Mouse (Mus musculus) olfactory bulb, adult 2 months (tissue): ENCODE measurements around the gene Ift43.

ENCODE experiments used
- CTCF ChIP-seq: fragments of 200-500 bp; IDR thresholded peaks from 2 replicates; pipeline ENCODE4 v1.5.1; 2012; ENCODE audit warnings: low read depth, mild to moderate bottlenecking, low read length, moderate library complexity; ENCODE audit not compliant: insufficient read depth
- POLR2A ChIP-seq: fragments of 200-500 bp; IDR thresholded peaks from 2 replicates; pipeline ENCODE4 v1.6.1; 2012; ENCODE audit warnings: mild to moderate bottlenecking, low read depth, low read length, moderate library complexity; ENCODE audit not compliant: insufficient read depth

DNA sequence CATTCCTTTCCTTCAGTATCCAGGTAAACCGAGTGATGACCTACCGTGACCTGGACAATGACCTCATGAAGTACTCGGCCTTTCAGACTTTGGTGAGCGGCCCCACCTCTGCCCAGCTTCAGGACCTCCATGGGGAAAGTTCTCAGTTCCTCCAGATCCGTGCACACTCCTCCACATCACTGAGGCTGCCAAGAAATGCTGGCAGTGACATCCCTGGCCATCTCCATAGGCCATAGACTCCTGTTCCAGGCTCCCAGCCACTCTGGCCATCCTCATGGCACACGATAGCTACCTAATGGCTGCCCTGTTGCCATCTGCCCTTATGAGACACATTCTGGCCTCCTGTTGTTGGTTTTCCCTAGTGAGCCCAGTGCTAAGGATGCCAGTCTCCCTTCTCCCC is 79.1 kb downstream of the Ift43 start:
- TF ChIP-seq POLR2A (no peak), CTCF (no peak)
